Mouse (Mus musculus): ENCODE measurements around the gene Hsd3b4. TPM values are rescaled to one million over a fixed set of nuclear protein-coding genes. Genes with fewer than 3 reads are reported as not detected.
"Not testable (repeated sequence)": the region's sequence is repeated elsewhere in the genome, so short reads cannot be mapped to it uniquely, and the experiment has no call there.

Hsd3b4 gene
- not detected in 2 replicates for polyA plus RNA-seq (2014; fragmentation: Nextera tagmentation; extraction: Ambion mirVana)

GRCm38 (mm10) chr3:98510414-98510813 lies at the start of gene Hsd3b4:
Gene Hsd3b4, minus strand, starts transcription at chr3:98510514.
- H3K27ac ChIP-seq (ENCODE audit: low read depth, low read length); ATAC-seq (replicated peaks; ENCODE audit: insufficient number of reproducible peaks, low FRiP score, low TSS enrichment); H3K36me3 ChIP-seq (ENCODE audit: control insufficient read depth, insufficient read depth, low read length); H3K4me3 ChIP-seq (ENCODE audit: low read depth, low read length); H3K4me1 ChIP-seq (ENCODE audit: control insufficient read depth, insufficient read depth, low read length); H3K9ac ChIP-seq (ENCODE audit: low read depth, low read length); H3K9me3 ChIP-seq (replicated peaks; ENCODE audit: control insufficient read depth, low read length); H3K27me3 ChIP-seq (ENCODE audit: control insufficient read depth, insufficient read depth, low read length); H3K4me2 ChIP-seq: not testable (repeated sequence)
- no CpG with 5 or more reads among the region's 1 CpGs for WGBS (ENCODE audit: insufficient replicate concordance)

GRCm38 (mm10) chr3:98550832-98551231 lies 40.5 kb upstream of the Hsd3b4 start:
- not testable (repeated sequence) for H3K4me3 ChIP-seq (ENCODE audit: low read depth, low read length); H3K27ac ChIP-seq (ENCODE audit: low read depth, low read length); H3K4me2 ChIP-seq; H3K9me3 ChIP-seq (replicated peaks; ENCODE audit: control insufficient read depth, low read length); H3K9ac ChIP-seq (ENCODE audit: low read depth, low read length); H3K4me1 ChIP-seq (ENCODE audit: control insufficient read depth, insufficient read depth, low read length); ATAC-seq (replicated peaks; ENCODE audit: insufficient number of reproducible peaks, low FRiP score, low TSS enrichment); H3K36me3 ChIP-seq (ENCODE audit: control insufficient read depth, insufficient read depth, low read length); H3K27me3 ChIP-seq (ENCODE audit: control insufficient read depth, insufficient read depth, low read length)
- WGBS (ENCODE audit: insufficient replicate concordance): no CpG with 5 or more reads among the region's 1 CpGs

- not testable (repeated sequence) for H3K4me1 ChIP-seq (ENCODE audit: control insufficient read depth, insufficient read depth, low read length); H3K36me3 ChIP-seq (ENCODE audit: control insufficient read depth, insufficient read depth, low read length); H3K9me3 ChIP-seq (replicated peaks; ENCODE audit: control insufficient read depth, low read length); ATAC-seq (replicated peaks; ENCODE audit: insufficient number of reproducible peaks, low FRiP score, low TSS enrichment); H3K27ac ChIP-seq (ENCODE audit: low read depth, low read length); H3K9ac ChIP-seq (ENCODE audit: low read depth, low read length); H3K4me2 ChIP-seq; H3K4me3 ChIP-seq (ENCODE audit: low read depth, low read length); H3K27me3 ChIP-seq (ENCODE audit: control insufficient read depth, insufficient read depth, low read length)
- no CpG with 5 or more reads among the region's 2 CpGs for WGBS (ENCODE audit: insufficient replicate concordance)
These were observed 39.9 kb upstream of the Hsd3b4 start for GRCm38 (mm10) chr3:98550215-98550614.

- not testable (repeated sequence) for H3K4me3 ChIP-seq (ENCODE audit: low read depth, low read length); H3K36me3 ChIP-seq (ENCODE audit: control insufficient read depth, insufficient read depth, low read length); ATAC-seq (replicated peaks; ENCODE audit: insufficient number of reproducible peaks, low FRiP score, low TSS enrichment); H3K4me2 ChIP-seq; H3K9me3 ChIP-seq (replicated peaks; ENCODE audit: control insufficient read depth, low read length); H3K27ac ChIP-seq (ENCODE audit: low read depth, low read length); H3K9ac ChIP-seq (ENCODE audit: low read depth, low read length); H3K27me3 ChIP-seq (ENCODE audit: control insufficient read depth, insufficient read depth, low read length); H3K4me1 ChIP-seq (ENCODE audit: control insufficient read depth, insufficient read depth, low read length)
- no CpG with 5 or more reads among the region's 1 CpGs for WGBS (ENCODE audit: insufficient replicate concordance)
These were observed 38.2 kb upstream of the Hsd3b4 start for GRCm38 (mm10) chr3:98548495-98548894.

DNA sequence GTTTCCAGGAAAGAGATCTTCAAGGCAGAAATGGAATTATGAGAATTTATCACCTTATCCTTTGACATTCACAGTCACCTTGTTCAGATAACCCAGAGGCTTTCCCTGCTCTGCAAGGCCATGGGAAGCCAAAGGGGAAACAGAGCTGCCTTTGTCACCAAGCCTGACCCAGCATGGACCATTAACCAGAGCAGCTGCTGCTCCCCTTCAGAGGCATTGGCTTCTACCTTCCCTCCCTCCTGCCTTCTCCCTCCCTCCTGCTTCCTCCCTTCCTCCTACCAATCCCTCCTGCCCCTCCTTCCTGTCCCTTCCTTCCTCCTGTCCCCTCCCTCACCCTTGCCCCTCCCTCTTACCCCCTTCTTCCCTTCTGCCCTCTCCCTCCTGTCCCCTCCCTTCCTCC lies 37.3 kb upstream of the Hsd3b4 start:
- not testable (repeated sequence) for H3K4me2 ChIP-seq; ATAC-seq (replicated peaks; ENCODE audit: insufficient number of reproducible peaks, low FRiP score, low TSS enrichment); H3K9me3 ChIP-seq (replicated peaks; ENCODE audit: control insufficient read depth, low read length); H3K9ac ChIP-seq (ENCODE audit: low read depth, low read length); H3K27ac ChIP-seq (ENCODE audit: low read depth, low read length); H3K4me3 ChIP-seq (ENCODE audit: low read depth, low read length); H3K4me1 ChIP-seq (ENCODE audit: control insufficient read depth, insufficient read depth, low read length); H3K36me3 ChIP-seq (ENCODE audit: control insufficient read depth, insufficient read depth, low read length); H3K27me3 ChIP-seq (ENCODE audit: control insufficient read depth, insufficient read depth, low read length)

GRCm38 (mm10) chr3:98524978-98525377 lies 14.7 kb upstream of the Hsd3b4 start:
- not testable (repeated sequence) for H3K27me3 ChIP-seq (ENCODE audit: control insufficient read depth, insufficient read depth, low read length); H3K36me3 ChIP-seq (ENCODE audit: control insufficient read depth, insufficient read depth, low read length); H3K27ac ChIP-seq (ENCODE audit: low read depth, low read length); H3K4me3 ChIP-seq (ENCODE audit: low read depth, low read length); ATAC-seq (replicated peaks; ENCODE audit: insufficient number of reproducible peaks, low FRiP score, low TSS enrichment); H3K9ac ChIP-seq (ENCODE audit: low read depth, low read length); H3K9me3 ChIP-seq (replicated peaks; ENCODE audit: control insufficient read depth, low read length); H3K4me1 ChIP-seq (ENCODE audit: control insufficient read depth, insufficient read depth, low read length); H3K4me2 ChIP-seq

GRCm38 (mm10) chr3:98524552-98524951 lies 14.2 kb upstream of the Hsd3b4 start:
- not testable (repeated sequence) for H3K27ac ChIP-seq (ENCODE audit: low read depth, low read length); H3K9me3 ChIP-seq (replicated peaks; ENCODE audit: control insufficient read depth, low read length); H3K4me1 ChIP-seq (ENCODE audit: control insufficient read depth, insufficient read depth, low read length); ATAC-seq (replicated peaks; ENCODE audit: insufficient number of reproducible peaks, low FRiP score, low TSS enrichment); H3K4me3 ChIP-seq (ENCODE audit: low read depth, low read length); H3K9ac ChIP-seq (ENCODE audit: low read depth, low read length); H3K36me3 ChIP-seq (ENCODE audit: control insufficient read depth, insufficient read depth, low read length); H3K4me2 ChIP-seq; H3K27me3 ChIP-seq (ENCODE audit: control insufficient read depth, insufficient read depth, low read length)
- no CpG with 5 or more reads among the region's 1 CpGs for WGBS (ENCODE audit: insufficient replicate concordance)

DNA sequence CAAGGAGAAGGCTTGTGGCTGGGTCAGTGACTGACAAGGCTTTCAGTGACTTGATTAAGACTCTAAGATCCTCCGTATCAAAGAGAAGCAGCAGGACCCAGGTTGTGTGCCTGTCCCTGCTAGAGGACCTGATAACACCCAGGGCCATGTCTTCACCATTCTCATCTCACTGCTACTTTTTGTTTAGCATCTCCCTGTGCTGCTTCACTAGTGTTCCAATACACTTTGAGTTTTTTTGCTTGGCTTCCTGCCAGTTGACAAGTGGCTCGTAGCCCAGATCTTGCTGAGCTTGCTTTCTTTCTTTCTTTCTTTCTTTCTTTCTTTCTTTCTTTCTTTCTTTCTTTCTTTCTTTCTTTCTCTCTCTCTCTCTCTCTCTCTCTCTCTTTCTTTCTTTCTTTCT lies 12.5 kb upstream of the Hsd3b4 start:
- not testable (repeated sequence) for H3K4me3 ChIP-seq (ENCODE audit: low read depth, low read length); H3K4me1 ChIP-seq (ENCODE audit: control insufficient read depth, insufficient read depth, low read length); H3K27me3 ChIP-seq (ENCODE audit: control insufficient read depth, insufficient read depth, low read length); H3K27ac ChIP-seq (ENCODE audit: low read depth, low read length); H3K4me2 ChIP-seq; H3K36me3 ChIP-seq (ENCODE audit: control insufficient read depth, insufficient read depth, low read length); H3K9me3 ChIP-seq (replicated peaks; ENCODE audit: control insufficient read depth, low read length); ATAC-seq (replicated peaks; ENCODE audit: insufficient number of reproducible peaks, low FRiP score, low TSS enrichment); H3K9ac ChIP-seq (ENCODE audit: low read depth, low read length)
- 67% methylated on average over 1 of the region's 2 CpGs for WGBS (ENCODE audit: insufficient replicate concordance)

DNA sequence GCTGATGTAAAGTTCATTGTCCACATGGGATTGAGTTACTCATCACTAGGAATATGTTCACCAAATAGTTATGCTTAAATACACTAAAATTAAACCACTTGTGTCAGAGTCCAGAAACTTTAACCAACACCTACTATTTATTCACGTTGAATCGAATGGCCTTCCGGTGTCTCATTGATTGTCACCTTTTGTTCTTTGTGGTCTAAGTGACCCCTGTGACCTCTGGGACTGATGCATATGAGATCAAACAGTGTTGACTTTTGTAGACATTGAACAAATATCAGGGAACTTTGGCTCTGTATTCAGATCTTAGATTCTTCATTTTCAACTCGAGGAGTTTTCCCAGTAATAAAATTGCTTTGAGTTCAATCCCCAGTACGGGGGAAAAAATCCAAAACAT lies 3.1 kb downstream of the Hsd3b4 start:
- H3K27ac ChIP-seq (ENCODE audit: low read depth, low read length); H3K4me1 ChIP-seq (ENCODE audit: control insufficient read depth, insufficient read depth, low read length); H3K9me3 ChIP-seq (replicated peaks; ENCODE audit: control insufficient read depth, low read length); ATAC-seq (replicated peaks; ENCODE audit: insufficient number of reproducible peaks, low FRiP score, low TSS enrichment); H3K36me3 ChIP-seq (ENCODE audit: control insufficient read depth, insufficient read depth, low read length); H3K4me2 ChIP-seq; H3K9ac ChIP-seq (ENCODE audit: low read depth, low read length); H3K4me3 ChIP-seq (ENCODE audit: low read depth, low read length); H3K27me3 ChIP-seq (ENCODE audit: control insufficient read depth, insufficient read depth, low read length): not testable (repeated sequence)
- WGBS (ENCODE audit: insufficient replicate concordance): no CpG with 5 or more reads among the region's 5 CpGs

Data from heart, embryonic 11.5 days (tissue).